Mouse (Mus musculus) cerebellum, adult (tissue): ENCODE results near the gene Sept11.

Experiments used
- ATAC-seq: cut with Nextera tagmentation; 2 replicates; pipeline ENCODE4 v1.9.2; 2017; ENCODE audit warnings: mild to moderate bottlenecking, moderate library complexity, mixed read lengths; ENCODE audit not compliant: insufficient number of reproducible peaks, low FRiP score, low TSS enrichment

Sept11 gene

DNA sequence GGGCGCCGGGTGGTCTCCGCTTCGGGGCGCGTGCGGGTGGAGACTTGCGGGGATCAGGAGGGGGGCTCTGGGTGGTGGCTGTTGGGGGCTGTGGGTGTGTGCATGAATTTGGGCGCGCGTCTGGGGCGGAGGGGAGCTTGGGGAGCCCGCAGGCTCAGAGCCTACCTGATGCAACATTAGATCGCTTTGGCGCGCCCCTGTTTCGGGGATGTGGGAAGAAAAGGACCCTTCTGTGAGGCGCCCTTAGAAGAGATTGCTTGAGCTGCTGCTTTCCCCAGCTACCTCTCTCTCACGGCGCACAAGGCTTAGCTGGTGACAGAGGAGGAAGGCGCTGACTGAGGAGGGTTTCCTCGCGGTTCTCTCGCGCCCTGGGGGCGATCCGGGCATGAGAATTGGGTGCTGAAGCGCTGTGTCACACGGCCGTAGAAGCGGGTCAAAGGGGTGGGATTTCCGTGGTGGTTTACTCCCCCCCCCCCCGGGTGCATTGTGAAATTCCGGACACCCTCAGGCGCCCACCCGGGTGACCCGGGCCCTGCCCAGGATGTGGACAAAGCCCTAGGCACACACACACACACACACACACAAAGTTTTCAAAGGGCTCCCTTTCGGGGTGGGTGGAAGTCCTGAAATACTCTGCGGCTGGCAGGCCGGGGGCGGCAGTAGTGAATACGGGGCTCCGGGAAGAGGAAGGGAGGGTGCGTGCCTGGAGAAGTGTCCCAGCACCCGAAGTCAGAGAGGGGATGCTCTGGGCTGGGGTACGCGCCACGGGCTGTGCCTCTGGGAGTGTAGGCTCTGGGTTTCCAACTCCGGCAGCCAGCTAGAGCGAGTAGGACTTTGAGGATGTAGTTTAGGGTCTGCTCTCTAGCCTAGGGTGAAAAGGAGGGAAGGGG is 646 bp downstream of the Sept11 start:
- ATAC-seq: no peak

GRCm38 (mm10) chr5:93095301-93095700 is 2.1 kb downstream of the Sept11 start:
- no peak for ATAC-seq

GRCm38 (mm10) chr5:93097204-93097906 is 4.1 kb downstream of the Sept11 start:
- no peak for ATAC-seq

GRCm38 (mm10) chr5:93098219-93098618 is 5.0 kb downstream of the Sept11 start:
- no peak for ATAC-seq

GRCm38 (mm10) chr5:93098811-93099210 is 5.6 kb downstream of the Sept11 start:
- no peak for ATAC-seq

DNA sequence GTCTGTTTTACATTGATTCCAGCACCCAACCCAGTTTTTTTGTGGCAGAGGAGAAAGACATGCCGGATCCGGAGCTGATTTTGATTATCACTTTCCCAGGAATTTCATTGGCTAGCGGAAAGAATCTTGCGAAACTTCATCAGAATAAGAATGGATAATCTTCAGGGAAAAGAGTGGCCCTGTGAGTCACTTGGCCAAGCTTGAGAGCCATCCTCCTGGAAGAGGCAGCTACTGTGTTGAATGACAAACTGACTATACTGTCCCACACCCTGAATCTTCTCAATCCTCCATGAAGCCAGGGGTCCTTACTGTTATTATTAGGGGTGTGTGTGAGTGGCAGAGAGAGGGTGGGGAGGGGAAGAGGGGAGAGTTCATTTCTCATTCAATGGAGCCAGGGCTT is 7.7 kb downstream of the Sept11 start:
- no peak for ATAC-seq

DNA sequence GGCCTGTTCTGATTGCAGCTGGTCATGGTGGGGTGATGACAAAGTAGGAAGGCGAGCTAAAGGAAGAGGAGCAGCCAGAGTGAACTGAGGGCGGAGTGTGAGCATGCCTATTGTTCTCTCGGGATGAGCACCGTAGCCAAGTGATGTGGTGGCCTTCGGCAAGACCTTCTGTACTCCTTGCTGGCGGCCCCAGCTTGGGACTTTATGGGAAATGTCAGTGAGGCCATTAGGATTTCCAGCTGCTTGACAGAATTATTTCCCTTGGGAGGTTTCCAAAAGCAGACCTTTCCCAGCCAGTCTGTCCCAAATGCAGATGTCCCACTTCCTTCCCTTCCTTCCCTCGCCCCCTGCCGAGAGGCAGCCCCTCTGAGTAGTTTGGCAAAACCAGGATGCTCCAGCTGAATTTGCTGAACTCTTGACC is 8.1 kb downstream of the Sept11 start:
- ATAC-seq: no peak

DNA sequence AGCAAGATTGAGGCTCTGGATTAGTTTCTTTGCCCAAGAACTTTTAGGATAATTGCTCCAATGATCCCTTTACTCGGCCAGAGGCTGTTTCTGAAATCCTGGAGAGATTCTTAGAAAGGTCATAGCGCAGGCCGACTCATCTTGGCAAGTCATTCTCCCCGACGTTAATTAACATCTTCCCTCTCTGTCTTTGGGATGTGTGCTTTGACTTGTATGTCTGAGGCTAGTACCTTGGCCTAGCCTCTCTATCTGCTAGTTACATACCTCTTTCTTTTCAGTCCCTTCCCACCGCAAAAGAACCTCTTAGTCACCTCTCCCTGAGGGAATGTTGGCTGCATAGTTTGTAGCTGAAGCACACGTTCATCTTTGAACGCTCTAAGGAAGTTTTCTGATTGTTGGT is 10.4 kb downstream of the Sept11 start:
- no peak for ATAC-seq

DNA sequence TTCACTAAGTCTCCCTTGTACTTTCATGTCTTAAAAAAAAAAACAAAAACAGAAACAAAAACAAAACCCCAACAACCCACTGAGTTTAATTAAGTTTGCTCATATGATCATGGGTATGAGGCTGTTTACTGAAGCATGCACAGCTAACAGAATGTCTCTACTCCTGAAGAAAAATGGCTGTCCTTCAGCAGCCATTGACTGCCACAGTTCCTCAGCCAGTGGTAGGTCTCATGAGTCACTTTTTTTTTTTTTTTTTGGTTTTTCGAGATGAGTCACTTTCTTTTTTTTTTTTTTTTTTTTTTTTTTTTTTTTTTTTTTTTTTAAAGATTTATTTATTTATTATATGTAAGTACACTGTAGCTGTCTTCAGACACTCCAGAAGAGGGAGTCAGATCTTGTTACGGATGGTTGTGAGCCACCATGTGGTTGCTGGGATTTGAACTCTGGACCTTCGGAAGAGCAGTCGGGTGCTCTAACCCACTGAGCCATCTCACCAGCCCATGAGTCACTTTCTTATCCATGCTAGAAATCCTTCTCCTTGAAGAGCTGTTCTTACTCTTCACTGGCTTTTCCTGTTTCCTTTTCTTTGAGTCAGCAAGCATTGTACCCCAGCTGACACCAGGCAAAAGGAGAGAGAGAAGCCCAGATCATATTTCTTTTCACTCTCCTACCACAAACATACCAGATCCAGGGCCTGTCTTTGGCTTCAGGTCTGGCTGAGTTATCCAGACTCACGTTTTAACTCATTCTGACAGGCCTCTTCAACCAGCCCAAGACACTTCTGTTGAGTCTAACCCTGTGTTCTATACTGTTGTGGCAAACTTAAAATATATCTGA is 12.0 kb downstream of the Sept11 start:
- no peak for ATAC-seq

GRCm38 (mm10) chr5:93106048-93106447 is 12.8 kb downstream of the Sept11 start:
- ATAC-seq: no peak

- ATAC-seq: no peak
Observed at GRCm38 (mm10) chr5:93108703-93109102, 15.5 kb downstream of the Sept11 start.

DNA sequence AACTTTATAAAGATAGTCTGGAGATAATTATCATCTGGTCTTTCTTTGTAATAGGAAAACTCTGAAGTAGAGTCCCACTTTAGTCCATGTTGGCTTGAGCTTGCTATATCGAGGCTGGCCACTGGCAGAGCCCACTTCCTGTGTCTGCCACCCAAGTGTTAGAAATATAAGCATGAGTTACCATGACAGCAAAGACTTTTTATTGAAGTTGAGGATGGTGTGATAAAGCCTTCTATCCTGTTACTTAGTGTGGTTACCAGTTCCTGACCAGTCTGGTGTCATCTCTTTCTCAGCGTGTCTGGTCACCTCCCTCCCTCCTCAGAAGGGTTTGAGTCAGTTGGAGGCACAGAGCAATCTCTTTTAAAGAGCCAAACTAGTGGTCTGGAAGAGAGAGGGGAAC is 16.3 kb downstream of the Sept11 start:
- no peak for ATAC-seq

DNA sequence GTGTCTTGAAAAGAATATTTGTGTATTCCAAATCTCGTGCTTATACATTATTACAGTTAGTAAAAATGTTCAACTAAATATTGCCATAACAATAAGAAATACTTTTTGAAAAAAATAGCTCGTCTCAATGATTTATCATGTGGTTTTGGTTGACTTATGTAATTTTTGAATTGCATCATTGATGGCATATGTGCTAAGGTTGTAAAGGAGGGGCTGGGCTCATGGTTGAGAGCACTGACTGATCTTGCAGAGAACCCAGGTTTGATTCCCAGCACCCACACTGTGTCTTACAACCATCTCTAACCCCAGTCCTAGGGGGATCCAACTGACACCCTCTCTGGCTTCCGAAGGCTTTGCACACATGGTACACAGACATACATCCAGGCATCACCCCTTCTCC is 19.1 kb downstream of the Sept11 start:
- no peak for ATAC-seq

DNA sequence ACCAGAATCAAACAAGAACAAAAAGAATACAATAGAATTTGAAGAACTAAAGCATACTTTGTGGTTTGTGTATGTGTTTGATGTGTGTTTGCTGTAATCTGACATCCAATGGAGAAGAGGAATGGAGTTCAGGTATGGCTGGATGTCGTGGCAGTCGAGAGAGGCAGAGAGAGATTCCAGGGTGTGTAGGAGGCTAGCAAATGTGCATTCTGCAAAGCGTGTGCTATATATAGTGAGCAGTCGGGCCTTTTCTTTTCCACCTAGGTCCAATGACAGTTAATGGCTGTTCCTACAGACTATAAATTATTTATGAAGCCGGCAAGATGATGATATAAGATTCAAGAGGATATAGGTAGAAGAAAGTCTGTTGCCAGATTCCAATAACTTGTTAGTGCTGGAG is 20.3 kb downstream of the Sept11 start:
- ATAC-seq: no peak

DNA sequence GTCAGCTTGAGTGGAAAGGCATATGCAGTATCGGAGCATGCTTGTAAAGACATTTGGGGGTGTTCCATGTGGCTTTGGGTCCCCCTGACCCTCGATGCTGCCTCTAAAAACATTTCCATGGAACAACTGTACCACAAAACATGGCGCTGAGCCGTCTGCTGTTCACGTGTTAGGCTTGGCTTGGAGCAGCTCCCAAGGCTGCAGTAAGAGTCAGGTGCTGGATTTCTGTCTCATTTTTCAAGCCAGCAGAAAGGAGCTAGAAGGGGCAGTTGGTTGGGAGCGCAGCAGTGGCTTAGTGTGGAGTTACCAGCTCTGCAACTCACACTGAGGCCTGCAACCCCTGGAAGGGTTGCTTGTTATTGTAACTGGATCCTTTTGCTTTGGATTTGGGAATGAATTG is 21.3 kb downstream of the Sept11 start:
- no peak for ATAC-seq

DNA sequence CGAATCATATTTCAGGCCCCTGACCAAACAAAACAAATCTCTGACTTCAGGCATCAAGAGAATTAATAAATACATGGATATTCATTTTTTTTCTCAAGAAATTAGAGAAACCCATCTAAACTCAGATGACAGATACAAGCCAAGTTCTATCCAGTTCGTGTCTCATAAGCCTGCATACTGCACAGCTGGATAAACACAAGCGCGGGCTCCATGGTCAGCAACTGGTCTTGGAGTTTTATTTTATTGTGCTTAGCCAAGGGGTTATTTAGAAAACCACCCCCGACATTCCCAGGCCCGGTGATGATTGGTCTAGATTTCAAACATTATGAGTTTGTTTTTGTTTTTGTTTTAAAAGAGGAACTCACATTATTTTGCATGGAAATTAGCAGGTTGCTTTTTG is 21.8 kb downstream of the Sept11 start:
- no peak for ATAC-seq

DNA sequence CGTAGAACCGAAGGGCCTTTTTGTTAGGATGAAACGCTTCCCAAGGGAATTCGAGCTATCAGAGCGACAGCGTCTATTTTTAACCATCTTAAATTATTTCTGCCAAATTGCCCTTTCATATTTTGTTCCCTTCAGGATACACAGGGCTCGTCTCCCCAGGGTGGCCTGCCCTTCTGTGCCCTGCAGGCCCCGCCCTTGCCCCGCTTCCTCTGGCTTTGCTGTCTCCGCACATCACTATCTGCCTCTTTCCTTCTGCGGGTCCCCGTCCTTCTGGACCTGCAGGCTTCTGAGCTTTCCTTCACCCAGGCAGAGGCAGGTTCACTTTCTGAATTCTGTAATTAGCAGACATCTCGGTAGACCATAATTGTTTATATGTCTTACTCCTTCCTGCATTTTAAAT is 22.6 kb downstream of the Sept11 start:
- no peak for ATAC-seq

DNA sequence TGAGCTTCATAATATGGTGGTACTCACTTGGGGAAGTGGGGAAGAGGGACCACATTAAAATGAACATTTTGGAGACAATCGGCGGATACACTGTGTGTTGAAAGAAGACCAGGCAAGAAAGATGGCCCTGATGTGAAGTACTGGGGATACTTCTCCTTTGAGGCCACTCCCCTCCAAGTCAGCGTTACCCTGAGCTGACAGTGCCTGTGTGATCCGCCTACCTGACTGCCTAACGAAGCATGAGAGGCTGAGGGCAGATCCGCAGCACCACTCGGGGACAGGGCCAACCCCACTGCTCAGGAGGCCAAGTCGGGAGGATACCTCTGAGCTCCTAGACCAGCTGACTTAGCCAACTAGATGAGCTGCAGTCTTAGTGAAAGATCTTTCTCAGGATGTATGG is 24.4 kb downstream of the Sept11 start:
- no peak for ATAC-seq

DNA sequence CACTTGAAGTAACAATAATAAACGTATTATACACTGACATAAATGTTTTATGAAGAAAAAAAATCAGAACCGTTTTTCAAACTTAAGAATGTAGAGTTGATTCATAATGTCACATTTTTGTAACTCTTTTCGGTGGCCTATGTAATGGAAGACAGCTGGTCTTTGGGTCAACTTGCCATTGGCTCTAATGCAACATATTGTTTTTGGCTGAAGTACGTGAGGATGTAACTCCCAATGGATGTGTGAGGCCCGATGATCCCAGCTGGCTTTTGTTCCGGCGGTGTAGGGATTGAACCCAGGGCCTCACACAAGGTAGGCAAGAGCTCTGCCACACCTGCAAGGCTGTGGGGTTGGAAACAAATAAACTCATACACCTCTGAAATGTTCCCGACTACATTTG is 28.4 kb downstream of the Sept11 start:
- no peak for ATAC-seq

- ATAC-seq: no peak
Observed at GRCm38 (mm10) chr5:93124031-93124826, 31.0 kb downstream of the Sept11 start.
